Mouse (Mus musculus) intestine, postnatal 0 days (tissue): ENCODE measurements around the gene Slc16a4. TPM values are rescaled to one million over a fixed set of nuclear protein-coding genes. Genes with fewer than 3 reads are reported as not detected.
A peak's percentile ranks its signal among the peaks of the same experiment; 100 is the strongest.

Source experiments
- ATAC-seq: fragments of 200-750 bp; cut with Nextera tagmentation; 2 replicates; pipeline ENCODE4 v1.8.0; 2017; ENCODE audit warnings: mild to moderate bottlenecking, moderate TSS enrichment, moderate library complexity
- H3K27ac ChIP-seq: fragments of 300-500 bp; sonication (generic); 2 replicates; pipeline ENCODE4 v1.5.1; 2014; ENCODE audit warnings: mild to moderate bottlenecking, low read depth, low read length, moderate library complexity
- H3K27me3 ChIP-seq: fragments of 300-500 bp; sonication (generic); replicated peaks from 2 replicates; pipeline ENCODE4 v1.6.1; 2014; ENCODE audit warnings: low read length, mixed read lengths; ENCODE audit not compliant: control insufficient read depth, insufficient read depth
- H3K36me3 ChIP-seq: fragments of 300-500 bp; sonication (generic); 2 replicates; pipeline ENCODE4 v1.6.1; 2014; ENCODE audit warnings: mild to moderate bottlenecking, moderate library complexity; ENCODE audit not compliant: control insufficient read depth, insufficient read depth
- H3K4me1 ChIP-seq: fragments of 300-500 bp; sonication (generic); replicated peaks from 2 replicates; pipeline ENCODE4 v1.6.1; 2014; ENCODE audit warnings: antibody characterized with exemption, low read length, mixed read lengths; ENCODE audit not compliant: control insufficient read depth, insufficient read depth
- H3K4me2 ChIP-seq: fragments of 300-500 bp; sonication (generic); replicated peaks from 2 replicates; pipeline ENCODE4 v1.6.1; 2014; ENCODE audit warnings: low read depth, mild to moderate bottlenecking, moderate library complexity
- H3K4me3 ChIP-seq: fragments of 300-500 bp; sonication (generic); 2 replicates; pipeline ENCODE4 v1.5.1; 2014; ENCODE audit warnings: low read depth, low read length
- H3K9ac ChIP-seq: fragments of 300-500 bp; sonication (generic); 2 replicates; pipeline ENCODE4 v1.6.1; 2014; ENCODE audit warnings: mild to moderate bottlenecking, low read depth, low read length
- H3K9me3 ChIP-seq: fragments of 300-500 bp; sonication (generic); 2 replicates; pipeline ENCODE4 v1.6.1; 2016; ENCODE audit warnings: mixed run types; ENCODE audit not compliant: control insufficient read depth
- CTCF ChIP-seq: sonication (generic); IDR thresholded peaks from 2 replicates; pipeline ENCODE4 v1.5.1; 2016; ENCODE audit warnings: low read depth, mild to moderate bottlenecking, control low read depth, antibody characterized with exemption, moderate library complexity
- WGBS: fragments of 180-500 bp; shearing (Covaris S2); extraction: QIAGEN DNeasy Blood & Tissue Kit; methylation state at CpG from one replicate; pipeline ENCODE4 v1.1.7; 2014; 5-methylcytosine and 5-hydroxymethylcytosine counted together
- polyA plus RNA-seq: library from polyadenylated mRNA; unstranded; fragments of >200 nt; fragmentation: Nextera tagmentation; extraction: Ambion mirVana; gene quantifications from 2 replicates; pipeline ENCODE4 v1.2.1, GENCODE M21; 2015

The Slc16a4 gene
- polyA plus RNA-seq, 1 experiment from 2014 or later, result 0.83 TPM

DNA sequence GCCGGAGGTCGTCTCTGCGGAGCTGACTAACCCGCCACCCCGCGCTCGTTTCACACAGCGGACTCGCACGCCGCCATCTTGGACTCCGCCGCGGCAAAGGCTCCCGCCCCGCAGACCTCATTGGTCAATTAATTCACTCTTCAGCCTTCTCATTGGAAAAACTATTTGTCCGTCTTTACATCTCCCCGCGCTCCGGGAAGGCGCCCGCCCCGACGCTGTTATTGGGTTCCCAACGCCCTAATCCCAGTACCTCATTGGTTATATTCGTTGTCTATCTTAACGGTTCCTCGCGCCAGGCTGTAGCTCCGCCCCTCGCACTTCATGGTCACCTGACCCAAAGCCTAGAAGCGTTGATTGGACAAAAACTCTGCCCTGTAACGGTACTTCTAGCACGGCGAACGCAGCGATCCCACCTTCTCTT lies 41.9 kb downstream of the Slc16a4 start:
- H3K27ac ChIP-seq, result peak overlapping the region; percentile 98
- peak; percentile 93 for ATAC-seq
- H3K4me3 ChIP-seq, result peak overlapping the region; percentile 98
- H3K9ac ChIP-seq, result peak overlapping the region; percentile 96
- H3K36me3 ChIP-seq, result peaks cover 5% of the 10 kb centered on the region; the same call in 1 of the 2 replicates
- WGBS, result 0% methylated on average over 37 of the region's 37 CpGs
- H3K27me3 ChIP-seq, result no peaks in the 10 kb centered on the region
- H3K4me1 ChIP-seq, result peaks cover 6% of the 10 kb centered on the region; the same call in 1 of the 2 replicates
- no peak for TF ChIP-seq CTCF
- H3K9me3 ChIP-seq, result no peaks in the 10 kb centered on the region
- H3K4me2 ChIP-seq, result peak overlapping the region; percentile 80

GRCm38 (mm10) chr3:107333381-107334201 lies 42.6 kb downstream of the Slc16a4 start, which contains the start of gene Rbm15:
Gene Rbm15 (minus strand): TSS chr3:107333673.
- WGBS, result under 1% methylated on average over 62 of the region's 62 CpGs
- peak; percentile 40; the same call in 1 of the 2 replicates for TF ChIP-seq CTCF
- ATAC-seq, result peak; percentile 93

DNA sequence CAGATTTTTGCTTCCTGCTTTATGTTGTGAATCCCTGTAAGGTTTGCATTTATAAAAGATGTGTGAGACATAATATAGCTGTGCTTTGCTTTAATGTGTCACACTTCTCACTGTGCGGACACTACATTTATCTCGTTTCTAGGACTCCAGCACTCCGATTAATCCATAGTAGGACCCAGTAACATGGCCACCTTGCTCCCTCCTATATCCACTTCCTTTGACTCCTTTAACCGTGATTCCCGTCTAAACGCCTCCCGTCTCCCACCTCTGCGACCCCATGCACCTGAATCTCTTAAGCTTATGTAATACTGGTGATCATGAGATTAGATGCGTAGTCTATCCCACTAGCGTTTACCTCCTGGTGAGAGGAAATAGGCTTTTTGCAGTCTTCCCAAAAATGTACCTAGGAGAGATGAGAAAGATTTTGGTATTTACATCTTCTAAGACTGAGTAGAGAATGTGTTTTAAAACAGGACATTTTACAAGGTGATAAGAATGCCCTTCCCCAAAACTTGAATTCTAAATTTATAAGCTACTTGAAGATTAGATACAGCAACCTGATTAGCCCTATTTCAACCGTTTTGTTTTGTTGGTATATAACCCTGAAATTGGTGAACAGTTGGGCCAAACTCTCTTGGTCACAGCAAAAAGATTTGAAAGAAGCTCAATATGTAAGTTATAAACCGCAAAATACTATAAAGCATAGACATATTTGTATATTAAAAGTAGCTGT lies 43.3 kb downstream of the Slc16a4 start:
- Histone ChIP-seq H3K9me3 (no peaks in the 10 kb centered on the region), H3K36me3 (peaks cover 5% of the 10 kb centered on the region; the same call in 1 of the 2 replicates), H3K4me2 (peak overlapping the region; percentile 80), H3K9ac (peak overlapping the region; percentile 77), H3K27ac (peak overlapping the region; percentile 98), H3K4me3 (peak overlapping the region; percentile 98), H3K27me3 (no peaks in the 10 kb centered on the region), H3K4me1 (peaks cover 6% of the 10 kb centered on the region; the same call in 1 of the 2 replicates)
- no peak for TF ChIP-seq CTCF
- 12% methylated on average over 12 of the region's 12 CpGs for WGBS
- no peak for ATAC-seq

More at GRCm38 (mm10) chr3:107333381-107334201, 42.6 kb downstream of the Slc16a4 start, which contains the start of gene Rbm15:
- no peaks in the 10 kb centered on the region for H3K27me3 ChIP-seq
- H3K36me3 ChIP-seq, result peaks cover 5% of the 10 kb centered on the region; the same call in 1 of the 2 replicates
- peaks cover 6% of the 10 kb centered on the region; the same call in 1 of the 2 replicates for H3K4me1 ChIP-seq
- peak within 1 kb of the TSS; percentile 96 for H3K9ac ChIP-seq
- H3K4me2 ChIP-seq, result peak within 1 kb of the TSS; percentile 80
- H3K4me3 ChIP-seq, result peak within 1 kb of the TSS; percentile 98
- H3K27ac ChIP-seq, result peak within 1 kb of the TSS; percentile 98
- no peaks in the 10 kb centered on the region for H3K9me3 ChIP-seq

DNA sequence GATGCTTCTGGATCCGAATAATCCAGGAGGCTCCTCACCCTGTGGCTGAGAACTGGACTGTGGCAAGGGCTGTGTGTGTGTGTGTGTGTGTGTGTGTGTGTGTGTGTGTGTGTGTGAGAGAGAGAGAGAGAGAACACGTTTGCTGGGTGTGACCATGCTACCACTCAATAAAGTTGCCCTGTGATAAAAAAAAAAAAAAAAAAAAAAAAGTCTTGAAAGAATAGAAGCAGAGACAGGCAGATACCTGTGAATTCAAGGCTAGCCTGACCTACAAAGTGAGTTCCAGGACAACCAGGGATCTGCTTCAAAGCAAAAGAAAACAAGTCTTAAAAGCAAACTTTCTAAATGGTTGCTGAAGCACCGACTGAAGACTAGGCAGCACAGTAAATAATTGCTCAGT lies 52.9 kb downstream of the Slc16a4 start:
- TF ChIP-seq CTCF, result no peak
- 33% methylated on average over 3 of the region's 3 CpGs for WGBS
- no peak overlapping the region for H3K27ac ChIP-seq

DNA sequence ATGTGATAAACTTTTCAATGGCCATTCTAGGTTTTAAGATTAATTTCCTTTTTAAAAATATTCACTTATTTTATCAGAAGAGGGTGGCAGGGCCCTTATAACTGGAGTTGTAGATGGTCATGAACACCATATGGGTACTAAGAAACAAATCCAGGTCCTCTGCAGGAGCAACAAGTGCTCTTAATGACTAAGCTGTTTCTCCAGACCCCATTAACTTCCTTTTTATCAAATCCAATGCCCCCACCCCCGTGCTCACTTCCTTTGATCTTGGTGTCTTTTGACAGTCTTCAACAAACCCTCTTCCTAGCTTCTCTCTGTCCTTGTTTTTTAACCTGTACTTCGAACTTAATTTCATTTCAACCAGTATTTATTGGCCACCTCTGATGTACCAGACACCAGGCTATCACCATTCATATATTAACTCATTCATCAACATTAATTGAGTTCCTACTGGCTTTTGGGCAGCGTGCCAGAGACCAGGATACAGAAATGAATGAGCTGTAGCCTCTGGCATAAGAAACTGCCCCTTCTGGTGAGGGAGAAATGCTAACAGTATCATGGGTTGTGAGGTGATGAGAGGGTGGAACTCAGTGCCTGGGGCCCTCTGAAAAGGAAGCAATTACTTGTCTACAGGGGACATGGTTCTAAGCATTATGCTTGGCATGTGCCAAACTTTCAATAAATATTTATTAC lies 54.1 kb downstream of the Slc16a4 start:
- Histone ChIP-seq H3K4me3 (no peak overlapping the region), H3K27me3 (no peaks in the 10 kb centered on the region), H3K4me1 (no peaks in the 10 kb centered on the region), H3K36me3 (no peaks in the 10 kb centered on the region), H3K27ac (no peak overlapping the region), H3K9ac (no peak overlapping the region), H3K4me2 (no peak overlapping the region), H3K9me3 (no peaks in the 10 kb centered on the region)
- TF ChIP-seq CTCF, result no peak
- ATAC-seq, result no peak
- WGBS, result 33% methylated on average over 3 of the region's 3 CpGs

More for the DNA sequence above, 52.9 kb downstream of the Slc16a4 start:
- ATAC-seq, result no peak
- no peak overlapping the region for H3K4me2 ChIP-seq
- H3K4me1 ChIP-seq, result no peaks in the 10 kb centered on the region
- H3K27me3 ChIP-seq, result no peaks in the 10 kb centered on the region
- no peak overlapping the region for H3K9ac ChIP-seq
- no peaks in the 10 kb centered on the region for H3K36me3 ChIP-seq
- H3K9me3 ChIP-seq, result no peaks in the 10 kb centered on the region
- no peak overlapping the region for H3K4me3 ChIP-seq
